Mouse (Mus musculus) CD8-positive naive resting alpha-beta T cell, adult 2 months (primary cell): ENCODE measurements at regions not wholly inside any gene's neighbourhood (a gene's known extent, or its start where the extent isn't known, plus 50 kb on each side); places are given as distances from the start of the nearest gene placed in this dataset.

Source experiments
- DNase-seq, 2 experiments: peaks; one replicate each; pipeline ENCODE4 v3.0.0; 2022; ENCODE audit warnings: low read depth in 2 of 2, low spot score in 2 of 2

DNA sequence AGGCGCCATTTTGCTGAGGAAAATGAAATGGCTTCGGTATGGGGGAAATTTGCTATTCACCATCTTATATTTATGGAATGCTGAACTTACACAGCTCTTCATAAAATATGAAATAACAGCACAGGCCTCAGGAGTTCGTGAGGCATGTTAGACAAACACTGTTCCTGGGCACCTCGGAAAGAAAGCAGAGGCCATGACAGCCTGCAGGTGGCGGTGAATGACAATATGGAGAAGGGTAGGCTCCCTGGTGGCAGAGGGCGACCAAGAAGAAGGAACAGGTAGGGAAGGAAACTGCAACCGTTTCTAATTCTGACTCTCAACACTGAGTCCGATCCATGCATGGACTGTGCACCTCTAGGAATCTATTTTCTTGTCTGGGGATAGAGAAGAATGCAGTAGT, 553.6 kb upstream of the Tmpo start:
- DNase-seq = no peak

DNA sequence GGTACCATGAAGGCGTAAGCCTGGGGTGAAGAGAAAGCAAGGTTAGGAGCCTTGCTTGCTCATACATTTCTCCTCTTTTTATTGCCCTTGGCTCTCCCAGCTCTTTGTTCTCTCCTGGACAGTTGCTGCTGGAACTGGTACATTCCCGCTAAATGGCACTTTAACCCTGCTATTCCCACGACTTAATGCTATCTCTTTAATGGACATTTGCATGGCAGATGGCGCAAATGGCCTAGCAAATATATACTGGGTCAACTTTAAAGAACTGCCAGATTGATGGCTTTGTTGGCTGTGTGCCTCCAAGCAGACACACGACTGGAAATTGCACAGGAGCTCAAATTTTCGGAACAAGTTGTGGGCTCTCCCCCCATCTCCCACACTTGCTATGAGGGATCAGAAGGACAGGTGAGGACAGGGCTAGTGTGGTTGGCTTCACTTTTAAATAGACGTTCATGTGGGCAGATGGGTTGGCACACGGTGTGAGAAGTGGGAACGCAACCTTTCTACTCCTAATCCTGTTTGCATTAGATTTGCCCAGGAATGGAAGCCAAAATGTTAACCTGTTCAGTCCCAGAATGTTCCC, 551.0 kb upstream of the Tmpo start:
- no peak for DNase-seq

DNA sequence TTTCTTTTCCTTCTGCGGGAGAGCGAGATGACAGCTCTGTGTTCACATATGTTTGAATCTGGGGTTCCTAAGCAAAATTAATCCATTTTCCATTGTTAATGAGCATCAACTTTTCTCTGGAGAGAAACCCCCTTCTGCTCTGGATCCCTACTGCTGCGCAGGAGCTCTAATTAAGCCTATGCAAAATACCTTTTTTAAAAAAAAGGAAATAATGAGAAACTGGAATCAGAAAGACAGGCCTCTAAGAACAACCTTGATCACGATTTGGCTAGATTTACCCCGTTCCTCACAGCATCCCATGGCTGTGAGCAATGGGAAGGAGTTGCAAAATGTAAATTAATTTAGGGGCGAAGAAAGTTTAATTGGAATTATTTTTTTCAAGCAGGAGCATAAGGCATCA, 548.9 kb upstream of the Tmpo start:
- DNase-seq = no peak

DNA sequence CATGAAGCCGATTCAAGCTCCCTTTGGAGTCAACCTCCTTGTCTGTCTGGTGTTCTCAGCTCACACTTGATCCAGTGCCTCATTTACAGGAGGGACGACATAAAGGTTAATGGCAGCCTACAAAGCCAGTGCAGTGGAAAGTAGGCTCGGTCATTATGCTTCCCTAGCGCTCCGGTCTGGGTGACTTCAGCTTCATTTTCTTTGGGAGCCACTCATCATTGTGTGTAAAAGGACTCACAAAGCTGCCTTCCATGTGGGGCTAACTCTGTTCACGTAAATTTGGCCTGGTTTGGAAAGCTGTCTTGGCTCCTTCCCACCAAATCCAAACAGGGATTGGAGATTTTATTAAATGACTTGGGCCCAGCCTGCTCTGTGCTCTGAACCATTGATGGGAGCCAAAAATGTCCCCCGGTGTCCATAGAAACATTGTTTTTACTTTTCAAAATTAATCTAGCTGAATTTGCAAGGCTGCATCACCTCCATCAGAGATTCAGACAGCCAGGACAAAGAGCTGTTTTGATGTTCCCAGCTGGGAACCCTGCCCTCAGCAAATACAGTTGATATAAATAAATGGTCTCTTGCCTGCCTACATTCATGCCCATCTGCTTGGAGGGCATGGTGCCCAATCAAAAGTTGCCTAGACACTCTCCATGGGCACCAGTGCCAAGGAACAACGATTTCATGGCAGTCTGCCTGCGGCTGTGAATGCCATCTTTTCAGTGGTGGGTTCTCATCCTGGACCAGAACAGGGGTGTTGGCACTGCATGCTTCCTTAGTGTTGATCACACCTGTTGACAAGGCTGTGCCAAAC, 538.7 kb upstream of the Tmpo start:
- DNase-seq = no peak

DNA sequence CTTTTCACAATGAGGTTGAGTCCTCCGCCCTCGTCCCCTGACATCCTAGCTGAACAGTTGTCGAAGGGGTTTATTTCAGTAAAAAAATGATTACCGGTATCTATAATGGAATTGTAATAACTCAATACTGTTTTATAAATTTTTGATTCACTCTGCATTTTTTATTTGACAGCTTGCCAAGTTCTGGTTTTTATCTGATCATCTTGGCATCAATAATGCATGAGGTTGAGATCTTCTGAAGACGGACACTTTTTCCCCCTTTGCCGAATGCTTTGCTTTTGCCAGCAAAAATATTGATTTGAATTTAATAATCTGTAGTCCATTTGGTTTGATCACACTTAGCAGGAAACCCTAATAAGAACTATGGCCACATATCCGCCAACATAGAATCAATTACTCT, 535.5 kb upstream of the Tmpo start:
- no peak for DNase-seq

DNA sequence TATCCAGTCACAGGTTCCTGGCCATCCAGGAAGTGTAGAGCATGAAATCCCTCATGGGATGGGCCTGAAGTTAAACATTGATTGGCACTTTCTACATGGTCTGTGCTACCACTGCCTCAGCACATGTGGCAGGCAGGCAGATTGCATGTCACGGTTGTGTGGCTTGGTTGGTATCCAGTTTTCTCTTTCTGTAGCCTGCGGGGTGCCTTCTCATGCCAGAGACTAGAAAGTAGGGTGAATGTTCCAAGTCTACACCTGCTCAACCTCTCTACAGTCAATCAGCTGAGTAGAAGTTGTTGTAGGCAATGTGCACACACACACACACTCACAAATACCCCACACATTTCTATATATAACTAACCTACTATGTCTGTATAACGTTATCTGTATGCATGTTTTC, 533.5 kb upstream of the Tmpo start:
- no peak for DNase-seq

DNA sequence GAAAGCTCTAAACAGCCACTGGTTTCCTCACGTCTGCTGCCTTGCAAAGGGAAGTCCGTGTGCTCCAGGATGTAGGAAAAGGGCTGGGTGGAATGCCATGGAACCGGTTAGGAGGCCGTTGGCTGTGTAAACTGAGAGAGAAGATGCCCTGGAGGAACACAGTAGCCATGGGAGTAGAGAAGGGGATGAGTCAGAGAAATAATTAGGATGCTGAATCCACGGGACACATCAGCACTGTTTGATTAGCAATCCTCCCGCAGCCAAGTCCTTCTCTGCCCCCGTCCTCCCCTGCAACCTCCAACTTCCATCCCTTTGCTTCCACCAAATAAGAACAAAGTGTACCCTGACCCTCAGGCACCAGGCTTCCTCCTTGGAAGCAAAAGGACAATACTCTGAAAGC, 532.4 kb upstream of the Tmpo start:
- no peak for DNase-seq

DNA sequence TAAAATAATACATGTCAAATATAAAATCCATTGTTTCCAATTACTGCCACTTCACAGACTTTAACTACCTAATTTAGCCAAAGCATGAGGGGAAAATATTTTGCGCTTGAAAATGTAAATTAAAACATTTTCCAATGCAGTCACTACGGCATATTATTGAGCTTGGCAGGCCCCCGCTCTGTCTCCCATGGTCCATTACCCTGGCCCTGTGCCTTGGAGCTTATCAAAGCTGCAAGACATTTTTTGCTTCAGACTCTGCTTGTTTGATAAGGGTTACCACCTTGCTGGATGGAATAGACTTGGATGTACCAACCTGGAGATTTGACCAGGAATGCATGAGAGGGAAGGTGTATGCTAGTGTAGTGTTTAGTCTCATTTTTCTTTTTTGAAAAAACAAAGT, 525.7 kb upstream of the Tmpo start:
- DNase-seq = no peak

DNA sequence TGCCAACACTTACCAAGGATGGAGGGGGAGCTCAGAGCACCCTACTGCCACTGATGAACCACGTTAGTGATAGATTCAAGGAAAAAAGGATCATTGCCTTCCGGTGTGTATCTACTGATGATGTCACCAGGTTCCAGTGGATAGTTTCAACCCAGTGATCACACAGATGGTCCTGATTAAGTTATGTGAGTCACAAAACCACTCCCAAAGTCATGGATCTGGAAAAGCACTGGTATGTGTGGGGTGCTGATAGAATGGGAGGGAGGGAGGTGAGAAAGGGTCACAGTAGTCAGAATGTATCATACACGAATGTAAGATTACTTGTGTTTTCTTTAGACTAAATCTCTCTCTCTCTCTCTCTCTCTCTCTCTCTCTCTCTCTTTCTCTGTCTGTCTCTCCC, 523.6 kb upstream of the Tmpo start:
- no peak for DNase-seq

DNA sequence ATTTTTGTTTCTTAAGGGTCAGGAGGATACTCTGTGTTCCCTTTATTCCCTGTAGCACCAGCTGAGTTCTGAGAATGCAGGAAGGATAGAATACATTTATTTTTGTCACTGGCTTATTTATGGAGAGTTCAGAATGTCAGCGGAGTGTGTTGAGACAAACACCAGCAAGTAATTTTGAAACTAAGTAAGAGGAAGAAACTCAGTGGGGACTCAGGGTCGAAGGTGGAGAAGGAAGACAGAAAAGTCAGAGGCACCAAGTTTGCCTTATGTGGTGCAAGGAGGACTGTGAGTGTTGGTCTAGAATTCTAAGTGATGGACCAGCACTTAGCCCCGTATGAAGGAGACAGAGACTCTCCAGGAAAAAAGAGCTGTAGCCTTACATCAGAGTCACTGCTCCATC, 520.7 kb upstream of the Tmpo start:
- DNase-seq = no peak

DNA sequence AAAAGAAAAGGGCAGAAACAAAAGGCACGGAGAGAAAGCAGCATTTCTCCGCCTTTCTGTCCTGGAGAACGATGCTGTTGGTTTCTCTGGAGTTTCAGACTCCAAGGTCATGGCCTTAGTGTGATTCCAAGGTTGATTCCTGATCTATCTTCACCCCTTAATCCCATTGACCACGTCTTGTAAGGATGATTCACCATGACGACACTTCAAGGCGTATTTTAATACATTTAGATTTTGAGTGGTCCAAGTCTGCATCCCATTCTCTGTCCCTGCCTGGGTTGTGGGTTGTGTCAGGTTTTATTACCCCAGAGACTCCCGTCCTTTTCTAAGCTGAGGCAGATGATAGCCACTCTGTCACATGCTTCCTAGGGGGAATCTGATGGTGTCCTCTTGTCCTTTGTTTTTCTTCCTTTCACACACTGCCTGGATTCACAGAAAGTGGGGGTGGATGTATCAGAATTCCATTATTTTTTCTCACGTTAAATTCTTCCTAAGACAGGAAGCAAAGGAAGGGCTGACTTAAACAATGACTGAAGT, 505.0 kb upstream of the Tmpo start:
- DNase-seq = no peak

DNA sequence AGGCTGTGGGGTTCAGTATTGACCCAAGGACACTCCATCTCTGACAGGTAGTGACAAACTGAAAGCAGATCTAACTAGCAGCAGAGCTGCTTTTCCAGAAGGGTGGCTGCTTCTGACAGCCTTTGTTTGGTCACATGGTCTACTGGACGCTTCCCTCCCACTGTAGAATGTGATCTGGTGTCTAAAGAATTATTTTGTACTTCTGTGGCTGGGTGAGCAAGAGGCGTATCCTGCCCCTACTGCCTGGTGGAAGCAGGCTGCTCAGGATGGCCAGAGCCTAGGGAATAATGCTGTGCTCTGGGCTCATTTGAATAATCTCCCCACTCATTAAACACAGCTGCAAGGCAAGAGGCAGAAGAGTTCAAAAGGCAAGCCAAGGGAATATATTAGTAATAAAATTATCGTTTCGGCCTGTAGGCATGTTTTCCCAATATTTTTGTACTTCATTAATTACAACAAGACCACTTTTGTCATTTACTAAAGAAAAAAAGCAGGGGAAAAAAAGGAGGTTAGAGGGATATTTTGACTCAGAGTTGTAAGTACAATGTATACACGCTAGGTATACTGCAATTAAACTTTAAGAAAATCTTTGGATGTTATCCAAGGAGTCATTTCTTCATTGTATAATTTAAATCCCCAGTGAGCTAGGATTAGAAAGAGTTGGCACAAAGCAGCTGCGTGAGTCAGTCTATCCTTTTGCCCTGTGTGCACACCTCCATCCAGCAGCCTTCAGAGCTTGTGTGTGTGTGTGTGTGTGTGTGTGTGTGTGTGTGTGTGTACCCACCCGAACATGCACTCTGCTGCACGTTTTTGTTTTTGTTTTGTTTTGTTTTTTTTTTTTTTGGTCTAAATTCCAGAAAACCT, 504.3 kb upstream of the Tmpo start:
- DNase-seq = no peak

DNA sequence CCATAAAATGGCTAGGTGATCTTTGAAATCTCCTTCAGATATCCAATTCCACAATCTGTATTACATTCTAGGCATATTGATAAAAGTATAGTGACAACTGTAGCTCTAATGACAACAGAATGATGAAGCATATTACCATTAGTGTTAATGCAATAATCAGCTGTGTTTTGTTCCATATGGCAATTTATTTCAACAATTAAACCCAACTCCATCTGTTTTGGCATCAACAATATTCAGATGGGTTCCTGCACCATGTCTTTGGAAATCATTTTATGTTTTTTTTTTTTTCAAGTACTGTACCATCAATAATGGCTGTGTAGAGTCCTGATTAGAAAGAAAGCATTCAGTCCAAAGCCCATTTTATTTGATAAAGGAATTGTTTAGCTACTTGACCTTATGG, 498.5 kb upstream of the Tmpo start:
- no peak for DNase-seq

DNA sequence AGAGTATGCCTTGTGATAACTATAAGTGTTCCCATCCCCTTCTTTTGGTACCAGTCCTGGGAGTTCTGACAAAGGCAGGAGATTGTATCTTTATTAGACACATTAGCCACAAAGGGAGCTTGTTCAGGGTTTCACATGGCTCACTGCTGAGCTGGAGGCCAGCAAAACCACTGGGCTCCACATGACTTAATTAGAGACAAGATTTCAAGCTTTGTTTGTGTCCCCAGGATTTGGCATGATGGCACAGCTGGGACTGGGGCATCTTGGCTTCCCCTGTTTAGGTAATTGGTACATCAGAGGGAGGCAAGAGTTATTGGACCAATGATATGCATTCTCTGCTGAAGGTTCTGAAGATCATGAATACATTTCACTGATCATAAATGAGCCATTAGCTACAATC, 456.8 kb upstream of the Tmpo start:
- DNase-seq = no peak

DNA sequence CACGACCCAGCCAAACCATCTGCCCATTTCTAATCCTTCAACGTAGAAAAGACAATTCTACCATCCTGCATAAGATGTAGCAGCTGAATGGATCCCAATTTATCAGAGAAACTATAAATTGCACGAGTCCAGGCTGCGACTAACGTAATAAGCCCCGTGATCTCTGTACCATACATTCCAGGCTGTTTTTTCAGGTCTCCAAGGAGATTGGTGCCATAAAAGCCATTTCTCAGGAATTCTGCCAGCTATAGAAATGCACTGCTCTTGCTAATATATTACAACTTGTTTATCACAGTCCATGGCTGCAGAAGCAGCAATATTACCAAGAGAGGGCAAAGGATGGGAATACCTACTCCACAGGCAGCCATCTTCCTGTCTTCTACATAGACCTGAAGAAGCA, 447.6 kb upstream of the Tmpo start:
- DNase-seq = no peak

DNA sequence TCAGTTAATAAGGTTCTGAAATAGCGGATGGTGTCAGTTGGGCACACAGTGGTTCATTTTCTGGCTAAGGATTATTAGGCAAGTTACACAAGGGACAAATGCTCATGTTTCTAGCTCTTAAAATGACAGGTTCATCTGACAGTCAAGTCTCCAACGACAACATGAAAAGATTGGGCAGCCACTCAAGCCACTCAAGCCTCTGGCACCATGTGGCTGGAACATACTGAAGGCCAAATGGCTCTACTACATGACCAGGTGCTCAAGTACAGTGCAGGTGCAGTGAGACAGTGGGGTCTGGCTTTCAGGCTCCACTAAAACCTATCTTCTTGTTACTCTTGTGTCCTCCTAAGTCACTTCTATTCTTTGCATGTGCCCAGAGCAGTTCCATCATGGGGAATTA, 441.2 kb upstream of the Tmpo start:
- DNase-seq = no peak

DNA sequence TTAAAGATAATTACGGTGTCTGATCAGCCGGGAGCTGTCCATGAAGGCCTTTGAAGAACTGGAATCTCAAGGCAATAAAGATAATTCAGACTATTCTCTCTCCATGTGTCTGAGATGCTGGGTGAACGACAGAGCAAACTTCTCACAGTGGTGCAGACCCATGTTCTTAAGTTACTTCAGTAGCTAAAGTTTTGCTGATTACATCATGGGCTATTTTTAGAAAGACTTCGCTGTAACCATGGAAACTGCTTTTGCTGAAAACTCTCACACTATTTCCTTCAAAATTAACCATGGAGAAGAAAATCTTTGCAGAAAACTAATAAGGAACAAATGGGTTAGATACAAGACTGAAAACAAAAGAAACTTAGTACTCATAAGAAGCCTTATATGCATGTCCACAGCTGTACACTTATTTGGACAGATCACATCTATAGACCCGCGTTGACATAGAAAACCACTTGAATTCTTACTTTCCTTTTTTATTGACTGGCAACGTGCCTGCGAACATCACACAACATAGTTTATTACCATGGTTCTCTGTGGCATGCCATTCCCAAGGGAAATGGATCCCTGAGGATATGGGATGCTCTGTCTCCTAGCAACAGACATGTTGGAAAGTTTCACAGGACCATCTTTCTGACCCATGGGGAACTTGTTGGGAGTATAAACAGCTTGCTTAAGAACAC, 432.8 kb upstream of the Tmpo start:
- DNase-seq = no peak

DNA sequence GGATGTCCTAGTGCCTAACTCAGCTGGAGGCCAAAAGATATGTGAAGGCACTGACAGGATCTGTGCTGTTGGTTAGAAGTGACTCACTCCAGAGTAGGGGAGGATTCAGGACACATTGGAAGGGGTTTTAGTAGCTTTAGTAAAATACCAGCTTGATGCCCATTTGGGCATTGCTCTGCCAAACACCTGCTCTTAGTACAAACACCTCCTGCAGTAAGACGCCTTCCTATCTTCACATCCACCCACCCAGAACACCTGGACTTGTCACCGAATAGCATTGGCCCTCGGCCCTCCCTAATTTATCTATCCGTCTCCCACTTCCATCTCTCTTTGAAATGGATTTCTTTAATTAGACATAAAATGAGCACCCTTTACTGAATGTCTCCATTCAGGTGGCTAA, 430.9 kb upstream of the Tmpo start:
- DNase-seq = no peak

DNA sequence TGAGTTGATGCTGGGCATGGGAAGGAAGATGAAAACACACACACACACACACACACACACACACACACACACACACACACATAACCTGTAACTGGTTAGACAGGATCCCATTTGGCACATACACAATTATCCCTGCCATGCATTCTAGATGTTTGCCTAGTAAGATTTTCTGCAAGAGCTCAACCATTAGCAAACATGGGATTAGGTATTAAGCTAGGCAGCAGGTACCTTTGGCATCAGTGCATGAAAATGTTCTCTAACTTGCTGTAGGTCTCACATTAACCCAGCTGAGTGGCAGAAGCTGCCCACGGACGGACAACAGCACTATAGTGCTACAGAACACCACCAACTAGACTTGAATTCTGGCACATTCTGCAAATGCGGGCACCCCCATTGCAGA, 413.8 kb upstream of the Tmpo start:
- DNase-seq = no peak

DNA sequence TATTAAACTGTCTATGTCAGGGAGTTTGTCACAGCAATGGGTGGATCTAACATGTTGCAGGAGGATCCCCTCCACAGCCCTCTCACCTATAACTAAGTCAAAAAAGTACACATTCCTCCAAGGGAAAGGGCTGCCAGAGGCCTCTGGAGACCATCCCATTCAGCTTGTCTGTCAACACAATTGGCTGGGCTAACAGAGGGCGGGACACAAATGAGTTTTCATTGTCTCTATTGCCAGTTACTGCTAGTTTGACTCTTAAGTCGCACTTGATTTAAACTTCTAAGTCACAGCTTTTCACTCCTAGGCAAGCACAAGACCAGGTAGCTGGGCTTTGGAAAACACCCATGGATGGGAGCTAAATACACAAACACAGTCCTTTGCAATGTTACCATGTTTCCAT, 412.3 kb upstream of the Tmpo start:
- no peak for DNase-seq

DNA sequence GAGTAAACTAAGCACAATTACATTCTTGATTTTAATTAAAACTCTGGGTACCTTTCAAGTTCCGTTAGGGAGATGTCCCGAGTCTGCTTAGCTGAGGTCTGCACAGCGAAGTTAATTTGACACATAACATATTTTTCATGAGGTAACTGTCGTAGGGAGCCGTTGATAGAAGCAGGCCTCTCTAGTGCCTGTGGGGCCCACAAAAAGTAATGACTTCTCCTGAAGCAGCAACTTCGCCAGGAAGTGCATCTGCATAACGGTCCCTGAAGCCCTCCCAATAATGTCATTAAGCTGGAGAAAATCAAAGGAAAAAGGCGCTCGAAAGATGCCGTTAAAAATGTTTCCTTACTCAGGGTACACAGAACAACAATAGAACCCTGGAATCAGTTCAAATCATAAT, 410.7 kb upstream of the Tmpo start:
- DNase-seq = no peak
